Mouse (Mus musculus) c-Kit-positive CD71-positive TER-119-positive erythroid progenitor cells, embryonic 14.5 days (primary cell): ENCODE data around the gene Cyth3.

Experiments used
- DNase-seq: peaks from one replicate; pipeline ENCODE4 v3.0.0-alpha.2; 2013; ENCODE audit warnings: low spot score

Gene Cyth3

GRCm38 (mm10) chr5:143668884-143669283 is 46.6 kb downstream of the Cyth3 start:
- DNase-seq: no peak

- DNase-seq: no peak
Observed at GRCm38 (mm10) chr5:143669393-143669792, 47.1 kb downstream of the Cyth3 start.

GRCm38 (mm10) chr5:143669839-143670238 is 47.6 kb downstream of the Cyth3 start:
- no peak for DNase-seq

GRCm38 (mm10) chr5:143670740-143671415 is 48.6 kb downstream of the Cyth3 start:
- DNase-seq: no peak

GRCm38 (mm10) chr5:143674576-143674975 is 52.3 kb downstream of the Cyth3 start:
- DNase-seq: no peak

GRCm38 (mm10) chr5:143676218-143676985 is 54.2 kb downstream of the Cyth3 start:
- no peak for DNase-seq

- no peak for DNase-seq
Observed at GRCm38 (mm10) chr5:143677363-143677762, 55.1 kb downstream of the Cyth3 start.

- no peak for DNase-seq
Observed at GRCm38 (mm10) chr5:143678634-143679271, 56.5 kb downstream of the Cyth3 start.

- no peak for DNase-seq
Observed at GRCm38 (mm10) chr5:143679654-143680053, 57.4 kb downstream of the Cyth3 start.

- DNase-seq: no peak
Observed at GRCm38 (mm10) chr5:143683696-143684095, 61.4 kb downstream of the Cyth3 start.

GRCm38 (mm10) chr5:143684911-143685390 is 62.7 kb downstream of the Cyth3 start:
- DNase-seq: no peak

GRCm38 (mm10) chr5:143686456-143686855 is 64.2 kb downstream of the Cyth3 start:
- DNase-seq: no peak

- DNase-seq: no peak
Observed at GRCm38 (mm10) chr5:143687589-143687988, 65.3 kb downstream of the Cyth3 start.

GRCm38 (mm10) chr5:143690392-143690791 is 68.1 kb downstream of the Cyth3 start:
- DNase-seq: no peak

GRCm38 (mm10) chr5:143690926-143691325 is 68.7 kb downstream of the Cyth3 start:
- DNase-seq: no peak

- DNase-seq: no peak
Observed at GRCm38 (mm10) chr5:143696323-143696722, 74.1 kb downstream of the Cyth3 start.

- no peak for DNase-seq
Observed at GRCm38 (mm10) chr5:143698454-143698853, 76.2 kb downstream of the Cyth3 start.

GRCm38 (mm10) chr5:143700247-143700646 is 78.0 kb downstream of the Cyth3 start:
- DNase-seq: peak; percentile 87

GRCm38 (mm10) chr5:143701074-143701473 is 78.8 kb downstream of the Cyth3 start:
- no peak for DNase-seq

GRCm38 (mm10) chr5:143704875-143705658 is 82.8 kb downstream of the Cyth3 start:
- no peak for DNase-seq

- DNase-seq: no peak
Observed at GRCm38 (mm10) chr5:143705659-143705982, 83.4 kb downstream of the Cyth3 start.
